Mouse (Mus musculus): ENCODE results near the gene Nol4l. TPM values are rescaled to one million over a fixed set of nuclear protein-coding genes. Genes with fewer than 3 reads are reported as not detected.

The Nol4l gene
- total and polyA plus RNA-seq, 3 experiments = 3.5 to 4.4 (median 3.9) TPM

DNA sequence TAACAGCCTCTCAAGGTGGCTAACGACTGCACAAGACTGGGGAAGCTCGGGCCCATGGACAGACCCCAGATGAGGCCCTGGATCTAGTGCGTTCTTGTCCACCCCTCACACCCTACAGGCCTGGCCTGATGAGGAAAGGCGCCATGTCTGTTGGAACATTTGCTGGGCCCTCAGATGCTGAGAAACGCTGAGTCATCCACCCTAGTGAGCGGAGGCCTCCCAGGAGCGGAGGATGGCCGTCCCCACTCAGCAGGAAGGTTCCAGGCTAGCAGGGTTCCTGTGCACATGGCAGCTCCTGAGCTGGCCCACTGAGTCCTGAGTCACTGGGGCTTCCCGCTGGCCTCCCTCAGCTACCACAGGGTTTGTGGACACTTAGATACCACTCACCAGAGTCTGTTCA, 9.7 kb downstream of the Nol4l start:
- WGBS = 84% methylated on average over 9 of the region's 9 CpGs
- no peak for DNase-seq
- Histone ChIP-seq H3K79me2 (replicated peaks; ENCODE audit: control insufficient read depth, insufficient read depth, low read length) (no peaks in the 10 kb centered on the region), H3K4me3 (no peak overlapping the region), H3K4me1 (ENCODE audit: control insufficient read depth, insufficient read depth, low read length) (no peaks in the 10 kb centered on the region), H3K27me3 (ENCODE audit: control insufficient read depth, insufficient read depth, low read length) (no peaks in the 10 kb centered on the region), H3K36me3 (ENCODE audit: control insufficient read depth, insufficient read depth, low read length) (no peaks in the 10 kb centered on the region), H3K27ac (no peak overlapping the region), H3K9ac (ENCODE audit: low read depth, low read length) (no peak overlapping the region)
- TF ChIP-seq POLR2A (IDR thresholded peaks at IDR 0.05; ENCODE audit: insufficient read depth, low read depth, low read length) (no peak), EP300 (IDR thresholded peaks at IDR 0.05; ENCODE audit: insufficient read depth, low read depth, low read length) (no peak), CTCF (IDR thresholded peaks at IDR 0.05) (no peak)
- intact Hi-C loops (cut with DNase I) = no loop called here

DNA sequence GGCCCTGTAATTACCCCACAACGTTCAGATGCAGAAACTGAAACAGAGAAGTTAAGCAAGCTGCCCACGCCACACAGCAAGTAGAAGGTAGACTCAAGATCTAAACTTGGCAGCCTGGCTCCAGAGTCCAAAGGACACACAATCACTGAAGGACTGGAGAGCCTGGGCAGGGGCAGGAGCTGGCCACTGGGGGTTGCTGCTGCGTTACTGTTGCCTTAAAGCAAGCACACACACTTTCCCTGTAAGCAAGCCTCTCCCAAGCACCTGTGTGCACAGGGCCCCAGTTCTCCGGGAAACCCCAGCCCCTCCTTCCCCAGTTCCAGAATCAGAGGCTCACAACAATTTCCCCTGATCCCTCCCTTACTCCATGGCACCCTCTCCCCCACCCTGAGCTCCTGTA, 12.8 kb downstream of the Nol4l start:
- Histone ChIP-seq H3K36me3 (ENCODE audit: control insufficient read depth, insufficient read depth, low read length) (no peaks in the 10 kb centered on the region), H3K4me3 (no peak overlapping the region), H3K4me1 (ENCODE audit: control insufficient read depth, insufficient read depth, low read length) (no peaks in the 10 kb centered on the region), H3K27me3 (ENCODE audit: control insufficient read depth, insufficient read depth, low read length) (no peaks in the 10 kb centered on the region), H3K9ac (ENCODE audit: low read depth, low read length) (no peak overlapping the region), H3K79me2 (replicated peaks; ENCODE audit: control insufficient read depth, insufficient read depth, low read length) (no peaks in the 10 kb centered on the region), H3K27ac (no peak overlapping the region)
- intact Hi-C loops (cut with DNase I) = no loop called here
- TF ChIP-seq EP300 (IDR thresholded peaks at IDR 0.05; ENCODE audit: insufficient read depth, low read depth, low read length) (no peak), CTCF (IDR thresholded peaks at IDR 0.05) (peak; percentile 46), POLR2A (IDR thresholded peaks at IDR 0.05; ENCODE audit: insufficient read depth, low read depth, low read length) (no peak)
- no peak for DNase-seq
- WGBS = 59% methylated on average over 4 of the region's 4 CpGs

GRCm38 (mm10) chr2:153515582-153515981, 14.2 kb downstream of the Nol4l start:
- WGBS = 82% methylated on average over 6 of the region's 6 CpGs
- H3K79me2 ChIP-seq (replicated peaks; ENCODE audit: control insufficient read depth, insufficient read depth, low read length) = no peaks in the 10 kb centered on the region
- intact Hi-C loops (cut with DNase I) = no loop called here
- H3K4me3 ChIP-seq = no peak overlapping the region
- H3K4me1 ChIP-seq (ENCODE audit: control insufficient read depth, insufficient read depth, low read length) = no peaks in the 10 kb centered on the region
- H3K27me3 ChIP-seq (ENCODE audit: control insufficient read depth, insufficient read depth, low read length) = no peaks in the 10 kb centered on the region
- TF ChIP-seq POLR2A (IDR thresholded peaks at IDR 0.05; ENCODE audit: insufficient read depth, low read depth, low read length) = no peak
- H3K9ac ChIP-seq (ENCODE audit: low read depth, low read length) = no peak overlapping the region
- H3K36me3 ChIP-seq (ENCODE audit: control insufficient read depth, insufficient read depth, low read length) = no peaks in the 10 kb centered on the region
- no peak overlapping the region for H3K27ac ChIP-seq
- DNase-seq = no peak

GRCm38 (mm10) chr2:153514497-153515380, 15.0 kb downstream of the Nol4l start:
- Histone ChIP-seq H3K27ac (no peak overlapping the region), H3K4me3 (no peak overlapping the region), H3K9ac (ENCODE audit: low read depth, low read length) (no peak overlapping the region), H3K79me2 (replicated peaks; ENCODE audit: control insufficient read depth, insufficient read depth, low read length) (no peaks in the 10 kb centered on the region), H3K27me3 (ENCODE audit: control insufficient read depth, insufficient read depth, low read length) (no peaks in the 10 kb centered on the region), H3K36me3 (ENCODE audit: control insufficient read depth, insufficient read depth, low read length) (no peaks in the 10 kb centered on the region), H3K4me1 (ENCODE audit: control insufficient read depth, insufficient read depth, low read length) (no peaks in the 10 kb centered on the region)
- peak in 1 of 2 experiments; percentile 30 for DNase-seq
- no peak for TF ChIP-seq CTCF (IDR thresholded peaks at IDR 0.05)
- no peak for TF ChIP-seq POLR2A (IDR thresholded peaks at IDR 0.05; ENCODE audit: insufficient read depth, low read depth, low read length)
- no peak for TF ChIP-seq EP300 (IDR thresholded peaks at IDR 0.05; ENCODE audit: insufficient read depth, low read depth, low read length)
- intact Hi-C loops (cut with DNase I) = no loop called here
- WGBS = 61% methylated on average over 14 of the region's 14 CpGs

DNA sequence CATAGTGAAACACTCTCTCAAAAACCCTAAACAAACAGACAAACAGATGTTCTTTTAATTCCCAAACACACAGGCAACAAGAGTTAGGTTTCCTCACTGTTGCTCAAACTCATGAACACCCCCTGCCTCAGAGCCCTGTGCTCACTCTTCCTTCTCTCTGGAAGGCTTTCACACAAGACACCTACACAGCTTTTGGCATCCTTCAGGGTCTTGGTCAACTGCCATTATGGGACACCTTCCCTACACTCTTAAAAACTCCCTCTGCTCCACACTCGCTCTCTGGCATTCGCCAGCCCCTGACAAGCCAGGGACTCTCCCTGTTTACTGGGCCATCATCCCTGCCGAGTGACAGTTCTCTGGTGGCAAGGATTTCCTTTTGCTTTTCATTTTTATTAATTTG, 15.8 kb downstream of the Nol4l start:
- TF ChIP-seq EP300 (IDR thresholded peaks at IDR 0.05; ENCODE audit: insufficient read depth, low read depth, low read length) (no peak), POLR2A (IDR thresholded peaks at IDR 0.05; ENCODE audit: insufficient read depth, low read depth, low read length) (no peak), CTCF (IDR thresholded peaks at IDR 0.05) (no peak)
- WGBS = 88% methylated on average over 3 of the region's 3 CpGs
- no peaks in the 10 kb centered on the region for H3K27me3 ChIP-seq (ENCODE audit: control insufficient read depth, insufficient read depth, low read length)

More for the DNA sequence above, 15.8 kb downstream of the Nol4l start:
- H3K27ac ChIP-seq = no peak overlapping the region
- no peak overlapping the region for H3K9ac ChIP-seq (ENCODE audit: low read depth, low read length)
- no peaks in the 10 kb centered on the region for H3K36me3 ChIP-seq (ENCODE audit: control insufficient read depth, insufficient read depth, low read length)
- DNase-seq = no peak
- H3K4me1 ChIP-seq (ENCODE audit: control insufficient read depth, insufficient read depth, low read length) = no peaks in the 10 kb centered on the region
- H3K79me2 ChIP-seq (replicated peaks; ENCODE audit: control insufficient read depth, insufficient read depth, low read length) = no peaks in the 10 kb centered on the region
- no peak overlapping the region for H3K4me3 ChIP-seq
- intact Hi-C loops (cut with DNase I) = no loop called here
